Mouse (Mus musculus): ENCODE measurements around the gene Ces1h. TPM values are rescaled to one million over a fixed set of nuclear protein-coding genes. Genes with fewer than 3 reads are reported as not detected.

The Ces1h gene
- polyA plus RNA-seq, 1 experiment, result not detected

GRCm38 (mm10) chr8:93339531-93339930 lies 40.0 kb downstream of the Ces1h start:
- WGBS, result 82% methylated on average over 2 of the region's 2 CpGs
- no peak for TF ChIP-seq POLR2A (IDR thresholded peaks at IDR 0.05; ENCODE audit: borderline replicate concordance, control insufficient read depth, low read depth, low read length)
- TF ChIP-seq CTCF (IDR thresholded peaks at IDR 0.05; ENCODE audit: control insufficient read depth, insufficient read depth, low read length), result no peak

GRCm38 (mm10) chr8:93337207-93337606 lies 42.3 kb downstream of the Ces1h start, which contains the start of gene Ces1g:
TSS of gene Ces1g (minus strand) at chr8:93337308.
- no peak within 1 kb of the TSS for H3K4me3 ChIP-seq (replicated peaks; ENCODE audit: control insufficient read depth, low read depth, low read length)
- no peaks in the 10 kb centered on the region for H3K4me1 ChIP-seq (ENCODE audit: control insufficient read depth, insufficient read depth, low read length)
- H3K27ac ChIP-seq (ENCODE audit: control insufficient read depth, insufficient read depth, low read depth, low read length, poor library complexity), result no peak within 1 kb of the TSS
- TF ChIP-seq POLR2A (IDR thresholded peaks at IDR 0.05; ENCODE audit: borderline replicate concordance, control insufficient read depth, low read depth, low read length), result no peak
- TF ChIP-seq CTCF (IDR thresholded peaks at IDR 0.05; ENCODE audit: control insufficient read depth, insufficient read depth, low read length), result no peak
- WGBS, result 52% methylated on average over 3 of the region's 3 CpGs

More at GRCm38 (mm10) chr8:93339531-93339930, 40.0 kb downstream of the Ces1h start:
- H3K4me1 ChIP-seq (ENCODE audit: control insufficient read depth, insufficient read depth, low read length), result no peaks in the 10 kb centered on the region
- H3K27ac ChIP-seq (ENCODE audit: control insufficient read depth, insufficient read depth, low read depth, low read length, poor library complexity), result no peak overlapping the region
- H3K4me3 ChIP-seq (replicated peaks; ENCODE audit: control insufficient read depth, low read depth, low read length), result no peak overlapping the region

GRCm38 (mm10) chr8:93332703-93333102 lies 46.8 kb downstream of the Ces1h start:
- TF ChIP-seq CTCF (IDR thresholded peaks at IDR 0.05; ENCODE audit: control insufficient read depth, insufficient read depth, low read length) (no peak), POLR2A (IDR thresholded peaks at IDR 0.05; ENCODE audit: borderline replicate concordance, control insufficient read depth, low read depth, low read length) (no peak)
- no peak overlapping the region for H3K4me3 ChIP-seq (replicated peaks; ENCODE audit: control insufficient read depth, low read depth, low read length)
- H3K27ac ChIP-seq (ENCODE audit: control insufficient read depth, insufficient read depth, low read depth, low read length, poor library complexity), result no peak overlapping the region
- 71% methylated on average over 1 of the region's 1 CpGs for WGBS
- no peaks in the 10 kb centered on the region for H3K4me1 ChIP-seq (ENCODE audit: control insufficient read depth, insufficient read depth, low read length)

- no peak for TF ChIP-seq POLR2A (IDR thresholded peaks at IDR 0.05; ENCODE audit: borderline replicate concordance, control insufficient read depth, low read depth, low read length)
- 81% methylated on average over 2 of the region's 2 CpGs for WGBS
- H3K27ac ChIP-seq (ENCODE audit: control insufficient read depth, insufficient read depth, low read depth, low read length, poor library complexity), result no peak overlapping the region
- H3K4me1 ChIP-seq (ENCODE audit: control insufficient read depth, insufficient read depth, low read length), result no peaks in the 10 kb centered on the region
- H3K4me3 ChIP-seq (replicated peaks; ENCODE audit: control insufficient read depth, low read depth, low read length), result no peak overlapping the region
Measured at GRCm38 (mm10) chr8:93331151-93331550, 48.4 kb downstream of the Ces1h start.

- H3K4me1 ChIP-seq (ENCODE audit: control insufficient read depth, insufficient read depth, low read length), result no peaks in the 10 kb centered on the region
- TF ChIP-seq POLR2A (IDR thresholded peaks at IDR 0.05; ENCODE audit: borderline replicate concordance, control insufficient read depth, low read depth, low read length) (no peak), CTCF (IDR thresholded peaks at IDR 0.05; ENCODE audit: control insufficient read depth, insufficient read depth, low read length) (no peak)
- WGBS, result 72% methylated on average over 2 of the region's 2 CpGs
- H3K4me3 ChIP-seq (replicated peaks; ENCODE audit: control insufficient read depth, low read depth, low read length), result no peak overlapping the region
- H3K27ac ChIP-seq (ENCODE audit: control insufficient read depth, insufficient read depth, low read depth, low read length, poor library complexity), result no peak overlapping the region
Measured at GRCm38 (mm10) chr8:93325123-93325522, 54.4 kb downstream of the Ces1h start.

- WGBS, result 71% methylated on average over 2 of the region's 2 CpGs
- no peak for TF ChIP-seq POLR2A (IDR thresholded peaks at IDR 0.05; ENCODE audit: borderline replicate concordance, control insufficient read depth, low read depth, low read length)
- no peak for TF ChIP-seq CTCF (IDR thresholded peaks at IDR 0.05; ENCODE audit: control insufficient read depth, insufficient read depth, low read length)
- no peaks in the 10 kb centered on the region for H3K4me1 ChIP-seq (ENCODE audit: control insufficient read depth, insufficient read depth, low read length)
Measured at GRCm38 (mm10) chr8:93317031-93317430, 62.5 kb downstream of the Ces1h start.

GRCm38 (mm10) chr8:93315557-93315956 lies 64.0 kb downstream of the Ces1h start:
- TF ChIP-seq POLR2A (IDR thresholded peaks at IDR 0.05; ENCODE audit: borderline replicate concordance, control insufficient read depth, low read depth, low read length) (no peak), CTCF (IDR thresholded peaks at IDR 0.05; ENCODE audit: control insufficient read depth, insufficient read depth, low read length) (no peak)
- Histone ChIP-seq H3K4me3 (replicated peaks; ENCODE audit: control insufficient read depth, low read depth, low read length) (no peak overlapping the region), H3K27ac (ENCODE audit: control insufficient read depth, insufficient read depth, low read depth, low read length, poor library complexity) (no peak overlapping the region), H3K4me1 (ENCODE audit: control insufficient read depth, insufficient read depth, low read length) (no peaks in the 10 kb centered on the region)
- 65% methylated on average over 2 of the region's 2 CpGs for WGBS

More at GRCm38 (mm10) chr8:93317031-93317430, 62.5 kb downstream of the Ces1h start:
- H3K4me3 ChIP-seq (replicated peaks; ENCODE audit: control insufficient read depth, low read depth, low read length), result no peak overlapping the region
- H3K27ac ChIP-seq (ENCODE audit: control insufficient read depth, insufficient read depth, low read depth, low read length, poor library complexity), result no peak overlapping the region

Other genes with a start within 250 kb of the Ces1h start
- gene Ces1c, start 248.4 kb downstream of the Ces1h start, polyA plus RNA-seq (2011; ENCODE audit: insufficient read depth, insufficient read length, low replicate concordance, missing spikeins), result 1.8 and 8.6 TPM in 2 replicates
- 7.8 TPM in 1 of 2 replicates, not detected in the other for gene Ces1d, start 181.9 kb downstream of the Ces1h start, polyA plus RNA-seq (2011; ENCODE audit: insufficient read depth, insufficient read length, low replicate concordance, missing spikeins)
- 0.68 TPM in 1 of 2 replicates, not detected in the other for gene Ces1e, start 150.1 kb downstream of the Ces1h start, polyA plus RNA-seq (2011; ENCODE audit: insufficient read depth, insufficient read length, low replicate concordance, missing spikeins)
- gene Ces1f, start 100.0 kb downstream of the Ces1h start, polyA plus RNA-seq (2011; ENCODE audit: insufficient read depth, insufficient read length, low replicate concordance, missing spikeins), result 1.8 and 2.4 TPM in 2 replicates
- 0.62 TPM in 1 of 2 replicates, not detected in the other for gene Ces1g, start 42.4 kb downstream of the Ces1h start, polyA plus RNA-seq (2011; ENCODE audit: insufficient read depth, insufficient read length, low replicate concordance, missing spikeins)
- not detected in 2 replicates for gene Ces5a, start 156.1 kb upstream of the Ces1h start, polyA plus RNA-seq (2011; ENCODE audit: insufficient read depth, insufficient read length, low replicate concordance, missing spikeins)

Data from bone marrow, adult 2 months (tissue).